Mouse (Mus musculus): ENCODE measurements around the gene Sec63. TPM values are rescaled to one million over a fixed set of nuclear protein-coding genes. Genes with fewer than 3 reads are reported as not detected.

The Sec63 gene
- polyA plus RNA-seq, 1 experiment: 66.4 TPM

DNA sequence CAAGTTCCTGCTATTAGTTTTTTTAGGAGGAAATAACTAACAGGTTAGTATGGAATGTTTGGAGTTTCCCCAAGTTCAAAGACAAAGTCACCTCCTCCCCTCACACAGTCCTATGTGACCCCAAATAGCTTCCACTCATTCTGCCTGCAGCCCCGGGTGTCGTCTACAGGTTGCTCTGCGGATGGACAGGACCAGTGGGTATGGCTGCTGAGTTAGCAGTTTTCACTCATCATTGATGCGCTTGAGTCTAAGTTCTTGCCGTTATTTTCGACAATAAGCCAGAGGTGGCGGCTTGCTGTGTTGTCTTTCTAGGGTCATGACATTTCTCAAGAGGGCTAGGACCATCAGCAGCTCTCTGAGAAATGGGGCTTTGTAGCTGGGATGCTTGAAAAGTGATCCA lies 100.2 kb downstream of the Sec63 start:
- TF ChIP-seq POLR2A (IDR thresholded peaks at IDR 0.05; ENCODE audit: borderline replicate concordance, control insufficient read depth, low read depth, low read length): no peak
- TF ChIP-seq CTCF (IDR thresholded peaks at IDR 0.05; ENCODE audit: control insufficient read depth, insufficient read depth, low read length): no peak
- WGBS: 11% methylated on average over 7 of the region's 7 CpGs
- 0 out of 2 replicates have a peak overlapping the region, but pooled peaks have one; percentile 1 for H3K27ac ChIP-seq (ENCODE audit: control insufficient read depth, insufficient read depth, low read depth, low read length, poor library complexity)
- H3K4me1 ChIP-seq (ENCODE audit: control insufficient read depth, insufficient read depth, low read length): peaks cover 5% of the 10 kb centered on the region; the same call in 1 of the 2 replicates
- H3K4me3 ChIP-seq (replicated peaks; ENCODE audit: control insufficient read depth, low read depth, low read length): peak overlapping the region; percentile 14

GRCm38 (mm10) chr10:42862102-42862740 lies 100.9 kb downstream of the Sec63 start:
- peaks cover 5% of the 10 kb centered on the region; the same call in 1 of the 2 replicates for H3K4me1 ChIP-seq (ENCODE audit: control insufficient read depth, insufficient read depth, low read length)
- 4% methylated on average over 13 of the region's 13 CpGs for WGBS
- no peak for TF ChIP-seq CTCF (IDR thresholded peaks at IDR 0.05; ENCODE audit: control insufficient read depth, insufficient read depth, low read length)
- TF ChIP-seq POLR2A (IDR thresholded peaks at IDR 0.05; ENCODE audit: borderline replicate concordance, control insufficient read depth, low read depth, low read length): no peak
- H3K4me3 ChIP-seq (replicated peaks; ENCODE audit: control insufficient read depth, low read depth, low read length): peak overlapping the region; percentile 44
- no peak overlapping the region; the same call in 1 of the 2 replicates for H3K27ac ChIP-seq (ENCODE audit: control insufficient read depth, insufficient read depth, low read depth, low read length, poor library complexity)

- Histone ChIP-seq H3K27ac (ENCODE audit: control insufficient read depth, insufficient read depth, low read depth, low read length, poor library complexity) (no peak overlapping the region), H3K4me3 (replicated peaks; ENCODE audit: control insufficient read depth, low read depth, low read length) (no peak overlapping the region), H3K4me1 (ENCODE audit: control insufficient read depth, insufficient read depth, low read length) (peaks cover 5% of the 10 kb centered on the region; the same call in 1 of the 2 replicates)
- TF ChIP-seq POLR2A (IDR thresholded peaks at IDR 0.05; ENCODE audit: borderline replicate concordance, control insufficient read depth, low read depth, low read length): no peak
- TF ChIP-seq CTCF (IDR thresholded peaks at IDR 0.05; ENCODE audit: control insufficient read depth, insufficient read depth, low read length): no peak
- WGBS: 26% methylated on average over 4 of the region's 4 CpGs
Measured at GRCm38 (mm10) chr10:42862806-42863205, 101.5 kb downstream of the Sec63 start.

DNA sequence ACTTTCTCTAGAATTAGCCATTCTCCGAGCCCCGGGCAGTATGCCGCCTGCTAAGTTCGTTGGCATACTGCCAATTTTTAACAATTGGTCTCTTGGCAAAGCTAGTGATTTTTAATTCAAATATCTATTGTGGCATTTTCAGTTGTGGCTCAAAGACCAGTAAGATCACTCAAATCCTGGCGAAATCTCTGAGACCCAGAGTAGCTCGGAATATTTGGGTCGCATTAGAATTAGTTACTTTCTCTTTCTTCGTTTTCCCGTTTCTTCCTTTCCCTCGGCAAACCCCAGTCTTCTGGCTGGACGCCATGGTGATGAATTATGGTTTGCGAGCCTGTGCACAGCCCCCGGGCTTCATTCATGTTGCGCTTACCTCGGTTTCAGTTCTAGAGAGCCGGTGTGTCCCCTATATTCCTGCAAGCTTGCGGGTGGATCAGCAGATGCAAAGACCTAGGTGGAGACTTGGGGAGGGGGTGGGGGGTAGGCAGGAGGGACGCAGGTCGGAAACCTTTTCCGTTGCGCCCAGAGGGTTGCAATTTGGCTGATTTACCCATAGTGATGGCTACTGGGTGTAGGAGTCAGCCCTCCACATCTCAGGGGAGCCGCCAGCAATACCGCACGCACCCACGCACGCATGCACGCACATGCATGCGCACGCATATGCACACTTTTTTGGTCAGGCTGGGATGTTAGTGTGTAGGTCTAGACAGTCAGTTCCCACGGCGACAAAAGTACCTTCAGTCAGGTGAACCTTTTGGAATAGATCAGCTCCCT lies 102.5 kb downstream of the Sec63 start:
- no peak overlapping the region for H3K27ac ChIP-seq (ENCODE audit: control insufficient read depth, insufficient read depth, low read depth, low read length, poor library complexity)
- peaks cover 5% of the 10 kb centered on the region; the same call in 1 of the 2 replicates for H3K4me1 ChIP-seq (ENCODE audit: control insufficient read depth, insufficient read depth, low read length)
- WGBS: 23% methylated on average over 31 of the region's 31 CpGs
- peak overlapping the region; percentile 42 for H3K4me3 ChIP-seq (replicated peaks; ENCODE audit: control insufficient read depth, low read depth, low read length)
- TF ChIP-seq POLR2A (IDR thresholded peaks at IDR 0.05; ENCODE audit: borderline replicate concordance, control insufficient read depth, low read depth, low read length): no peak
- no peak for TF ChIP-seq CTCF (IDR thresholded peaks at IDR 0.05; ENCODE audit: control insufficient read depth, insufficient read depth, low read length)

GRCm38 (mm10) chr10:42864696-42865095 lies 103.4 kb downstream of the Sec63 start:
- TF ChIP-seq CTCF (IDR thresholded peaks at IDR 0.05; ENCODE audit: control insufficient read depth, insufficient read depth, low read length) (no peak), POLR2A (IDR thresholded peaks at IDR 0.05; ENCODE audit: borderline replicate concordance, control insufficient read depth, low read depth, low read length) (no peak)
- 68% methylated on average over 5 of the region's 5 CpGs for WGBS
- no peak overlapping the region for H3K4me3 ChIP-seq (replicated peaks; ENCODE audit: control insufficient read depth, low read depth, low read length)
- no peak overlapping the region for H3K27ac ChIP-seq (ENCODE audit: control insufficient read depth, insufficient read depth, low read depth, low read length, poor library complexity)
- peaks cover 5% of the 10 kb centered on the region; the same call in 1 of the 2 replicates for H3K4me1 ChIP-seq (ENCODE audit: control insufficient read depth, insufficient read depth, low read length)

GRCm38 (mm10) chr10:42868416-42868815 lies 107.1 kb downstream of the Sec63 start:
- no peak overlapping the region for H3K27ac ChIP-seq (ENCODE audit: control insufficient read depth, insufficient read depth, low read depth, low read length, poor library complexity)
- TF ChIP-seq POLR2A (IDR thresholded peaks at IDR 0.05; ENCODE audit: borderline replicate concordance, control insufficient read depth, low read depth, low read length): no peak
- no peak for TF ChIP-seq CTCF (IDR thresholded peaks at IDR 0.05; ENCODE audit: control insufficient read depth, insufficient read depth, low read length)
- 67% methylated on average over 9 of the region's 9 CpGs for WGBS
- H3K4me3 ChIP-seq (replicated peaks; ENCODE audit: control insufficient read depth, low read depth, low read length): no peak overlapping the region
- H3K4me1 ChIP-seq (ENCODE audit: control insufficient read depth, insufficient read depth, low read length): peaks cover 2% of the 10 kb centered on the region; the same call in 1 of the 2 replicates

- Histone ChIP-seq H3K4me1 (ENCODE audit: control insufficient read depth, insufficient read depth, low read length) (no peaks in the 10 kb centered on the region), H3K4me3 (replicated peaks; ENCODE audit: control insufficient read depth, low read depth, low read length) (no peak overlapping the region), H3K27ac (ENCODE audit: control insufficient read depth, insufficient read depth, low read depth, low read length, poor library complexity) (no peak overlapping the region)
- 71% methylated on average over 6 of the region's 6 CpGs for WGBS
- TF ChIP-seq POLR2A (IDR thresholded peaks at IDR 0.05; ENCODE audit: borderline replicate concordance, control insufficient read depth, low read depth, low read length) (no peak), CTCF (IDR thresholded peaks at IDR 0.05; ENCODE audit: control insufficient read depth, insufficient read depth, low read length) (no peak)
Measured at GRCm38 (mm10) chr10:42869467-42869866, 108.2 kb downstream of the Sec63 start.

DNA sequence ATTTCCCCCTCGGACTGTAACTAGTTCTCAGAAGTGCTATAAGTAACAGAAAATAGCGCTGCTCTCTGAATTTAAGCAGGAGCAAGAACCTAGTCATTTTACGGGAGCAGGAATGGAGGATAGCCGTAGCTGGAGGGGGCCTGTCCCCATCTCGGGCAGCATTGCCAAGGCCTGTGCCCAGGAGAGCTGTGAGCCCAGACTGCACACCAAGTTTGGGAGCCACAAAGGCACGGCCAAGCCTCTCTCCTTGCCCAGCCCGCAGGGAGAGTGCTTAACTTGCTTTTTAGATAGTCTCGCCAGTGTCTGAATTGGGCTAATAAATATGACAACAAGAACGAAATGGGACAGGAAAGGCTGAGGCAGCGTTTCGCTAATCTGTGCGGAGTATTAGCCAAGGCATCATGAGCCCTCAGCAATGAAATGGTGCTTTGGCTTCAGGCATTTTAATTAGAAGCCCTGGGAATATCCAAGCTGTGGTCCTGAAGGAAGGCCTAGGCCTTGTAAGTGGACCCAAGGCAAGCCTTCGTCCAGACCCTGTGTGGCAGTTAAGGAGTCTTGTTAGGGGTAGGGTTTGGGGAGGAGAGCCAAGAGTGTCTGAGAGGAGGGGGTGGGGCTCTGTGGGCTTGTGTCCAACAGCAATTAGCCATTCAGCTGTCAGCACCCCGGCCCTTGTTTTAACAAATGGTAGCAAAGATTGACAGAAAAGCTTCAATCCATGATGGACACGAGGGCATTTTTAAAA lies 111.1 kb downstream of the Sec63 start:
- H3K4me3 ChIP-seq (replicated peaks; ENCODE audit: control insufficient read depth, low read depth, low read length): no peak overlapping the region
- TF ChIP-seq POLR2A (IDR thresholded peaks at IDR 0.05; ENCODE audit: borderline replicate concordance, control insufficient read depth, low read depth, low read length): no peak
- TF ChIP-seq CTCF (IDR thresholded peaks at IDR 0.05; ENCODE audit: control insufficient read depth, insufficient read depth, low read length): no peak
- peaks cover 2% of the 10 kb centered on the region; the same call in 1 of the 2 replicates for H3K4me1 ChIP-seq (ENCODE audit: control insufficient read depth, insufficient read depth, low read length)
- WGBS: 84% methylated on average over 15 of the region's 15 CpGs
- no peak overlapping the region for H3K27ac ChIP-seq (ENCODE audit: control insufficient read depth, insufficient read depth, low read depth, low read length, poor library complexity)
